ENCODE assay signal across 8 mouse cellular contexts in the genomic region with DNA sequence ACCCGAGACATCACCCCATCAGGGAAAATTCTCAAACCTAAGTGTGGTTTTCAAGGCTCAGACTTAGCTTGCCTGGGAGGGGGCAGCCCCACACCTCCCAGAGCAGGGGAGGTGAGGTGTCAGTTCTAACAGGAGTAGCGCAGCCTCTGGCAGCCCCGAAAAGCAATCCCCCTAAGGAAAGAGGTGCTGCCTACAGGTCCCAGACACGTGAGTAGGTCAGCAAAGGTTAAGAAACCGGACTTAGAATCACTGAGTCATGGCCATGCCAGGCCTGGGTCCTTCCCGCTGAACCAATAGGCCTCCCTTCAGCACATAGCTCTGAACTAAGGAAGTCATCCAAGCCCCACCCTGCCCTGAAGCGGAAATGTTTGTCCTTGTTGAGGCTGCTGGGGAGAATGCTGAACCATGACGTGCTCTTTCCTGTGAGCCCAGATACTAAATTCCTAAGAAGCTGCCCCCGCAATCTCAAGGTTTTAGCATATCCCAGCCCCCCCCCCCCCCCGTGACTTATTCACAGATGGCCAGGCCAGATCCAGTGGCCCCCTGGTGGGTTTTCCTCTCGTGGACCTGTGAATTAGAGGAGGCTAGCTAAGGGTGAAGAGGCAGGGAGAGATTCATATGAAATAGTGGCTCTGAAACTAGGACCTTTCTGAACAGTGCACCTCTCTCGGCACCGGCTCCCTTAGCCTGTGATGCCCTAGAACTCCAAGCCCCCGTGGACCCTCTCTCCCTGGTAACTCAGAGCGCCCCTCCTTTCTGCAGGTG. TPM values are rescaled to one million over a fixed set of nuclear protein-coding genes. Genes with fewer than 3 reads are reported as not detected.
DNase-seq lines count a peak whose midpoint lies in the region; ATAC-seq and TF ChIP-seq lines count a peak whose summit lies in the region.

No protein-coding gene starts in this region.

- peak; percentile 58 to 63 for DNase-seq in spleen, adult 18-20 months
- no peak for DNase-seq in spleen, adult 12 weeks (ENCODE audit: low spot score)
- DNase-seq in brain, embryonic 14.5 days (ENCODE audit: low read depth), result peak; percentile 46
- peak; percentile 100 for DNase-seq in heart, adult 11 months
- peak; percentile 91 to 94 for DNase-seq in lung, adult 18-20 months

- 0 out of 2 replicates have a peak, but pooled peaks cover 9% of the 10 kb centered on the region for H3K4me1 ChIP-seq in intestine, postnatal 0 days (replicated peaks; ENCODE audit: control insufficient read depth, insufficient read depth, low read length)
- H3K4me1 ChIP-seq in neural tube, embryonic 13.5 days (replicated peaks), result peaks cover 31% of the 10 kb centered on the region

- no peak overlapping the region for H3K4me2 ChIP-seq in intestine, postnatal 0 days (replicated peaks; ENCODE audit: low read depth)
- H3K4me2 ChIP-seq in neural tube, embryonic 13.5 days, result no peak overlapping the region

- 44% methylated on average over 15 of the region's 15 CpGs for WGBS in intestine, postnatal 0 days
- 52% methylated on average over 15 of the region's 15 CpGs for WGBS in neural tube, embryonic 13.5 days

- peaks cover 20% of the 10 kb centered on the region for H3K36me3 ChIP-seq in intestine, postnatal 0 days (ENCODE audit: control insufficient read depth, insufficient read depth)
- peaks cover 29% of the 10 kb centered on the region for H3K36me3 ChIP-seq in neural tube, embryonic 13.5 days

- TF ChIP-seq POLR2A in brain, embryonic 14.5 days (IDR thresholded peaks at IDR 0.05; ENCODE audit: borderline replicate concordance, extremely low read depth, insufficient read depth, insufficient read length, poor library complexity, severe bottlenecking), result no peak

- no peaks in the 10 kb centered on the region for H3K9me3 ChIP-seq in intestine, postnatal 0 days (ENCODE audit: control insufficient read depth)
- H3K9me3 ChIP-seq in neural tube, embryonic 13.5 days, result no peaks in the 10 kb centered on the region

- no peak for TF ChIP-seq CTCF in brain, embryonic 14.5 days (IDR thresholded peaks at IDR 0.05; ENCODE audit: borderline replicate concordance, extremely low read depth, insufficient read depth, insufficient read length)
- 0 out of 2 replicates have a peak, but pooled peaks have one; percentile 5 for TF ChIP-seq CTCF in intestine, postnatal 0 days (IDR thresholded peaks at IDR 0.05; ENCODE audit: low read depth)

- H3K27me3 ChIP-seq in intestine, postnatal 0 days (replicated peaks; ENCODE audit: control insufficient read depth, insufficient read depth, low read length), result no peaks in the 10 kb centered on the region
- H3K27me3 ChIP-seq in neural tube, embryonic 13.5 days, result no peaks in the 10 kb centered on the region

- peak; percentile 76 for ATAC-seq in intestine, postnatal 0 days
- ATAC-seq in neural tube, embryonic 13.5 days (ENCODE audit: low read depth), result 0 out of 2 replicates have a peak, but pooled peaks have one; percentile 20
- no peak for ATAC-seq in erythroblast, adult 5-6 weeks (replicated peaks; ENCODE audit: low FRiP score, poor library complexity, severe bottlenecking)

- H3K9ac ChIP-seq in intestine, postnatal 0 days (ENCODE audit: low read depth, low read length), result peak overlapping the region; percentile 13; the same call in 1 of the 2 replicates
- H3K9ac ChIP-seq in neural tube, embryonic 13.5 days, result peak overlapping the region; percentile 64; the same call in 1 of the 2 replicates

- H3K4me3 ChIP-seq in intestine, postnatal 0 days (ENCODE audit: low read depth, low read length), result no peak overlapping the region
- no peak overlapping the region for H3K4me3 ChIP-seq in neural tube, embryonic 13.5 days

- H3K27ac ChIP-seq in intestine, postnatal 0 days (ENCODE audit: low read depth, low read length), result peak overlapping the region; percentile 84
- peak overlapping the region; percentile 87 for H3K27ac ChIP-seq in neural tube, embryonic 13.5 days (replicated peaks)

RNA-seq across cellular contexts. Expression of a gene that starts 0.5 kb away (rescaled TPM):
- polyA plus RNA-seq in brain, embryonic 14.5 days (2012; rRNA removed), result 0.52 and 0.67 TPM in 2 replicates
- polyA plus RNA-seq in intestine, postnatal 0 days (2015; fragmentation: Nextera tagmentation; extraction: Ambion mirVana), result 0.22 TPM in 2 replicates
- polyA plus RNA-seq in neural tube, embryonic 13.5 days (2015; fragmentation: Nextera tagmentation; extraction: Ambion mirVana), result not detected in 2 replicates
- not detected in 2 replicates for total RNA-seq in erythroblast, adult 5-6 weeks (2015; ENCODE audit: low replicate concordance)
- total RNA-seq in erythroblast, adult 5-6 weeks (2017; ENCODE audit: low replicate concordance), result not detected in 2 replicates

RNA-seq across cellular contexts. Expression of a gene that starts 0.6 kb away (rescaled TPM):
- 6.5 and 7.9 TPM in 2 replicates for polyA plus RNA-seq in brain, embryonic 14.5 days (2012; rRNA removed)
- polyA plus RNA-seq in intestine, postnatal 0 days (2015; fragmentation: Nextera tagmentation; extraction: Ambion mirVana), result 2.9 and 3.5 TPM in 2 replicates
- polyA plus RNA-seq in neural tube, embryonic 13.5 days (2015; fragmentation: Nextera tagmentation; extraction: Ambion mirVana), result 3.2 and 4.7 TPM in 2 replicates
- total RNA-seq in erythroblast, adult 5-6 weeks (2015; ENCODE audit: low replicate concordance), result 1.0 and 3.1 TPM in 2 replicates
- total RNA-seq in erythroblast, adult 5-6 weeks (2017; ENCODE audit: low replicate concordance), result 0.68 and 1.3 TPM in 2 replicates

RNA-seq across cellular contexts. Expression of a gene that starts 7.7 kb away (rescaled TPM):
- polyA plus RNA-seq in brain, embryonic 14.5 days (2012; rRNA removed), result 18.5 and 19.6 TPM in 2 replicates
- polyA plus RNA-seq in intestine, postnatal 0 days (2015; fragmentation: Nextera tagmentation; extraction: Ambion mirVana), result 5.3 and 7.0 TPM in 2 replicates
- 16.0 and 20.7 TPM in 2 replicates for polyA plus RNA-seq in neural tube, embryonic 13.5 days (2015; fragmentation: Nextera tagmentation; extraction: Ambion mirVana)
- total RNA-seq in erythroblast, adult 5-6 weeks (2015; ENCODE audit: low replicate concordance), result 0.42 TPM in 1 of 2 replicates, not detected in the other
- 1.7 TPM in 1 of 2 replicates, not detected in the other for total RNA-seq in erythroblast, adult 5-6 weeks (2017; ENCODE audit: low replicate concordance)

RNA-seq across cellular contexts. Expression of a gene that starts 30.0 kb away (rescaled TPM):
- 838 and 897 TPM in 2 replicates for polyA plus RNA-seq in brain, embryonic 14.5 days (2012; rRNA removed)
- polyA plus RNA-seq in intestine, postnatal 0 days (2015; fragmentation: Nextera tagmentation; extraction: Ambion mirVana), result 563 and 564 TPM in 2 replicates
- 493 and 532 TPM in 2 replicates for polyA plus RNA-seq in neural tube, embryonic 13.5 days (2015; fragmentation: Nextera tagmentation; extraction: Ambion mirVana)
- 981 and 1,137 TPM in 2 replicates for total RNA-seq in erythroblast, adult 5-6 weeks (2015; ENCODE audit: low replicate concordance)
- 281 and 366 TPM in 2 replicates for total RNA-seq in erythroblast, adult 5-6 weeks (2017; ENCODE audit: low replicate concordance)

RNA-seq across cellular contexts. Expression of a gene that starts 30.2 kb away (rescaled TPM):
- polyA plus RNA-seq in brain, embryonic 14.5 days (2012; rRNA removed), result 11.6 and 18.6 TPM in 2 replicates
- 1.3 and 1.4 TPM in 2 replicates for polyA plus RNA-seq in intestine, postnatal 0 days (2015; fragmentation: Nextera tagmentation; extraction: Ambion mirVana)
- 6.4 and 7.4 TPM in 2 replicates for polyA plus RNA-seq in neural tube, embryonic 13.5 days (2015; fragmentation: Nextera tagmentation; extraction: Ambion mirVana)
- 0.19 and 0.21 TPM in 2 replicates for total RNA-seq in erythroblast, adult 5-6 weeks (2015; ENCODE audit: low replicate concordance)
- 0.09 TPM in 1 of 2 replicates, not detected in the other for total RNA-seq in erythroblast, adult 5-6 weeks (2017; ENCODE audit: low replicate concordance)
